Mouse (Mus musculus) liver, embryonic 13.5 days (tissue): ENCODE measurements around the gene Adipoq. TPM values are rescaled to one million over a fixed set of nuclear protein-coding genes. Genes with fewer than 3 reads are reported as not detected.

ENCODE experiments used
- ATAC-seq: fragments of 200-750 bp; cut with Nextera tagmentation; 2 replicates; pipeline ENCODE4 v1.8.0; 2017; ENCODE audit warnings: low read depth, mild to moderate bottlenecking, moderate number of reproducible peaks, moderate library complexity
- DNase-seq: peaks from one replicate; pipeline ENCODE4 v3.0.0; 2022
- H3K27ac ChIP-seq: fragments of 300-500 bp; sonication (generic); 2 replicates; pipeline ENCODE4 v1.5.1; 2015; ENCODE audit warnings: moderate library complexity, mild to moderate bottlenecking, inconsistent platforms
- H3K27me3 ChIP-seq: fragments of 300-500 bp; sonication (generic); 2 replicates; pipeline ENCODE4 v1.6.1; 2015; ENCODE audit warnings: mild to moderate bottlenecking, inconsistent platforms
- H3K36me3 ChIP-seq: fragments of 300-500 bp; sonication (generic); 2 replicates; pipeline ENCODE4 v1.6.1; 2015; ENCODE audit warnings: mild to moderate bottlenecking, inconsistent platforms
- H3K4me1 ChIP-seq: fragments of 300-500 bp; sonication (generic); replicated peaks from 2 replicates; pipeline ENCODE4 v1.6.1; 2015; ENCODE audit warnings: inconsistent platforms
- H3K4me2 ChIP-seq: fragments of 300-500 bp; sonication (generic); 2 replicates; pipeline ENCODE4 v1.6.1; 2015; ENCODE audit warnings: inconsistent platforms, mild to moderate bottlenecking, moderate library complexity
- H3K4me3 ChIP-seq: fragments of 300-500 bp; sonication (generic); replicated peaks from 2 replicates; pipeline ENCODE4 v1.5.1; 2015; ENCODE audit warnings: mild to moderate bottlenecking, inconsistent platforms
- H3K9ac ChIP-seq: fragments of 300-500 bp; sonication (generic); 2 replicates; pipeline ENCODE4 v1.6.1; 2015; ENCODE audit warnings: mild to moderate bottlenecking, inconsistent platforms
- H3K9me3 ChIP-seq: fragments of 300-500 bp; sonication (generic); replicated peaks from 2 replicates; pipeline ENCODE4 v1.6.1; 2016; ENCODE audit warnings: inconsistent platforms
- WGBS: fragments of 180-500 bp; shearing (Covaris S2); methylation state at CpG from one replicate; pipeline ENCODE4 v1.1.7; 2015; ENCODE audit not compliant: insufficient replicate concordance; 5-methylcytosine and 5-hydroxymethylcytosine counted together
- microRNA-seq: library from miRNA; unstranded; fragments of <30 nt; microRNA quantifications from one replicate; pipeline ENCODE4, GENCODE M21; 2016
- polyA plus RNA-seq: library from polyadenylated mRNA; unstranded; fragments of >200 nt; fragmentation: Nextera tagmentation; extraction: Ambion mirVana; gene quantifications from 2 replicates; pipeline ENCODE4 v1.2.1, GENCODE M21; 2015

Gene Adipoq
- polyA plus RNA-seq, 1 experiment from 2014 or later: not detected

DNA sequence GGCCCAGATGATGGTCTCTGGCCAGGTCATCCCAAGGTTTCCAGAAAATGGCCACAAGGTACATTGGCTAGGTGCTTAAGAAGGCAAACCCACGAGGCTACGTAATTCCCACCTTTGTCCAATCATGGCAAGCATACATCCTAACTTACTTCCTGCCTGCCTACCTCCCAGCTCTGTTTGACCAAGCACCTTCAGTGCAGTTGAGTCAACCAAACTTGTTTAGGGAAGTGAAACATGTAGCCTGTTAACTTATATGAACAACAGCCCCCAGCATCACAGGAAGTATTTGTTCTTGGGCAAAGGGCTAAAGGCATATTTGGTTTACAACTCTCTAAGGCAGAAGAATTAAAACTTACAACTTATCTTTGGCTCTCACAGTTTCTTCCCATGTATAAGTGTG is 39.5 kb downstream of the Adipoq start:
- no peak overlapping the region for H3K4me2 ChIP-seq
- H3K9ac ChIP-seq: no peak overlapping the region
- no peak for ATAC-seq
- 56% methylated on average over 2 of the region's 2 CpGs for WGBS
- H3K36me3 ChIP-seq: no peaks in the 10 kb centered on the region
- no peaks in the 10 kb centered on the region for H3K27me3 ChIP-seq
- H3K9me3 ChIP-seq: no peaks in the 10 kb centered on the region
- no peak overlapping the region for H3K4me3 ChIP-seq
- H3K4me1 ChIP-seq: no peaks in the 10 kb centered on the region
- H3K27ac ChIP-seq: no peak overlapping the region
- DNase-seq: no peak

GRCm38 (mm10) chr16:23186418-23186817 is 40.1 kb downstream of the Adipoq start:
- Histone ChIP-seq H3K4me3 (no peak overlapping the region), H3K36me3 (no peaks in the 10 kb centered on the region), H3K9me3 (no peaks in the 10 kb centered on the region), H3K27me3 (no peaks in the 10 kb centered on the region), H3K4me1 (no peaks in the 10 kb centered on the region), H3K4me2 (no peak overlapping the region), H3K9ac (no peak overlapping the region), H3K27ac (no peak overlapping the region)
- ATAC-seq (no peak), DNase-seq (no peak)
- WGBS: 42% methylated on average over 4 of the region's 4 CpGs

- Histone ChIP-seq H3K4me2 (no peak overlapping the region), H3K9me3 (no peaks in the 10 kb centered on the region), H3K4me3 (no peak overlapping the region), H3K36me3 (no peaks in the 10 kb centered on the region), H3K27me3 (no peaks in the 10 kb centered on the region), H3K4me1 (no peaks in the 10 kb centered on the region), H3K9ac (no peak overlapping the region), H3K27ac (no peak overlapping the region)
- DNase-seq (no peak), ATAC-seq (no peak)
- WGBS: 53% methylated on average over 7 of the region's 7 CpGs
Measured at GRCm38 (mm10) chr16:23187983-23188382, 41.6 kb downstream of the Adipoq start.

- no peak for ATAC-seq
- WGBS: 51% methylated on average over 1 of the region's 1 CpGs
- H3K27ac ChIP-seq: no peak overlapping the region
- no peaks in the 10 kb centered on the region for H3K9me3 ChIP-seq
- no peaks in the 10 kb centered on the region for H3K36me3 ChIP-seq
- no peaks in the 10 kb centered on the region for H3K27me3 ChIP-seq
- no peak overlapping the region for H3K9ac ChIP-seq
- DNase-seq: no peak
- H3K4me2 ChIP-seq: no peak overlapping the region
- no peak overlapping the region for H3K4me3 ChIP-seq
- H3K4me1 ChIP-seq: no peaks in the 10 kb centered on the region
Measured at GRCm38 (mm10) chr16:23189612-23190011, 43.3 kb downstream of the Adipoq start.

GRCm38 (mm10) chr16:23191560-23192242 is 45.4 kb downstream of the Adipoq start:
- DNase-seq: no peak
- Histone ChIP-seq H3K9ac (no peak overlapping the region), H3K4me2 (no peak overlapping the region), H3K27ac (no peak overlapping the region), H3K4me3 (no peak overlapping the region), H3K9me3 (no peaks in the 10 kb centered on the region), H3K27me3 (no peaks in the 10 kb centered on the region), H3K4me1 (no peaks in the 10 kb centered on the region), H3K36me3 (no peaks in the 10 kb centered on the region)
- WGBS: 60% methylated on average over 9 of the region's 9 CpGs
- no peak for ATAC-seq

DNA sequence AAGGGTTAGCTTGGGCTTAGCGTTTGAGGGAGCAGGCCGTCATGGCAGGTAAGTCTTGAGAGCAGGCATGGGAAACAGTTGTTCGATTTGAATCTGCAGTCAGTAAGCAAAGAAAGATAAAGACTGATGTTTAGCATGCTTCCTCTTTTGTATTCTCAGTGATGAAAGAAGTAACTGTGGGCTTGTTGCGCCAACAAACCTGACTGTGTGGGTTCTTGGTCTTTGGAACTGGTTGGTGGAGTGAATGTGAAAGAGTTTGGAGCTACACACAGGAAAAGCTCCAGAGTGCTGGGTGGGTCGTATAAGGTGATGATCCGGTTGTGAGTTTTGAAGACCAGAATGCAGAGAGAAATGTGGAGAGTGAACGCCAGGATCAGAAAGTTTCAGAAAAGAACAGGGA is 49.3 kb downstream of the Adipoq start:
- Histone ChIP-seq H3K4me3 (no peak overlapping the region), H3K9me3 (no peaks in the 10 kb centered on the region), H3K4me2 (no peak overlapping the region), H3K27me3 (no peaks in the 10 kb centered on the region), H3K36me3 (no peaks in the 10 kb centered on the region), H3K27ac (no peak overlapping the region), H3K4me1 (no peaks in the 10 kb centered on the region), H3K9ac (no peak overlapping the region)
- DNase-seq (no peak), ATAC-seq (no peak)
- 42% methylated on average over 7 of the region's 7 CpGs for whole genome bisulfite sequencing

DNA sequence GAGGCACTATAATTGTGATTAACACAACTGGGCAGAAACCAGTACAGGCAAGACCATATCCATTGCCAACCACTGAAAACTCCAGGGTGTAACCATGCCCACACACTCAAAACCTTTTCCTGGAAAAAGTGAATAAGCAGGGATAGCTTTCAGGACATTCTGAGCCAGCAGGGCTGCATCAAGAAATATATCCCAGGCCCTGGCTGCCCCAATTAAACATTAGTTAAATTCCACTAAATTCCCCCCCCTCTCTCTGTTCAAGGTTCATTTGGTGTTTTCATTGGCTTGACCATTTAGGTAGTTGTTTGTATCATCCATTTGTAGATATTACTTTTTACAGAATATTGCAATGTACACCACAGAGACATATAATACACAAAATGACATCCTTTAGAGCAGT is 50.0 kb downstream of the Adipoq start:
- no peak overlapping the region for H3K4me3 ChIP-seq
- no peaks in the 10 kb centered on the region for H3K36me3 ChIP-seq
- no peak overlapping the region for H3K9ac ChIP-seq
- H3K27ac ChIP-seq: no peak overlapping the region
- no peaks in the 10 kb centered on the region for H3K4me1 ChIP-seq
- DNase-seq: no peak
- H3K27me3 ChIP-seq: no peaks in the 10 kb centered on the region
- H3K9me3 ChIP-seq: no peaks in the 10 kb centered on the region
- H3K4me2 ChIP-seq: no peak overlapping the region
- no peak for ATAC-seq

GRCm38 (mm10) chr16:23196791-23197190 is 50.5 kb downstream of the Adipoq start:
- no peak overlapping the region for H3K4me2 ChIP-seq
- ATAC-seq: no peak
- no peak for DNase-seq
- H3K9me3 ChIP-seq: no peaks in the 10 kb centered on the region
- no peaks in the 10 kb centered on the region for H3K27me3 ChIP-seq
- H3K27ac ChIP-seq: no peak overlapping the region
- no peaks in the 10 kb centered on the region for H3K36me3 ChIP-seq
- no peak overlapping the region for H3K4me3 ChIP-seq
- 73% methylated on average over 6 of the region's 6 CpGs for WGBS
- no peak overlapping the region for H3K9ac ChIP-seq
- no peaks in the 10 kb centered on the region for H3K4me1 ChIP-seq

GRCm38 (mm10) chr16:23201498-23201897 is 55.2 kb downstream of the Adipoq start:
- ATAC-seq (no peak), DNase-seq (no peak)
- H3K27ac ChIP-seq: no peak overlapping the region
- no peaks in the 10 kb centered on the region for H3K4me1 ChIP-seq
- H3K9ac ChIP-seq: no peak overlapping the region
- H3K4me3 ChIP-seq: no peak overlapping the region
- no peaks in the 10 kb centered on the region for H3K36me3 ChIP-seq
- no peaks in the 10 kb centered on the region for H3K27me3 ChIP-seq
- no peaks in the 10 kb centered on the region for H3K9me3 ChIP-seq
- H3K4me2 ChIP-seq: no peak overlapping the region

Small RNA genes lying within 50 kb of the gene (microRNA-seq; reads per million reads assigned to microRNA genes)
- not detected for gene Gm49346

Other genes starting within 250 kb of the Adipoq start
- gene Fetub, start 228.2 kb upstream of the Adipoq start, polyA plus RNA-seq: 0.80 and 0.86 TPM in 2 replicates
- 0.32 and 0.43 TPM in 2 replicates for gene Hrg, start 195.5 kb upstream of the Adipoq start, polyA plus RNA-seq
- 6.6 and 7.0 TPM in 2 replicates for gene Kng2, start 117.1 kb upstream of the Adipoq start, polyA plus RNA-seq
- 274 and 287 TPM in 2 replicates for gene Kng1, start 88.7 kb upstream of the Adipoq start, polyA plus RNA-seq
- 75.2 and 94.5 TPM in 2 replicates for gene Eif4a2, start 39.1 kb upstream of the Adipoq start, polyA plus RNA-seq
- 199 and 218 TPM in 2 replicates for gene Rfc4, start 18.8 kb upstream of the Adipoq start, polyA plus RNA-seq
- 7.5 and 10.1 TPM in 2 replicates for gene St6gal1, start 78.2 kb downstream of the Adipoq start, polyA plus RNA-seq